Mouse (Mus musculus) C2C12 (cell line): ENCODE measurements around the gene Usp25. TPM values are rescaled to one million over a fixed set of nuclear protein-coding genes. Genes with fewer than 3 reads are reported as not detected.

Experiments used
- H3K27me3 ChIP-seq: one replicate; pipeline ENCODE4 v1.6.1; 2011; ENCODE audit not compliant: control insufficient read depth, insufficient read depth, insufficient read length
- H3K36me3 ChIP-seq: one replicate; pipeline ENCODE4 v1.6.1; 2011; ENCODE audit not compliant: control insufficient read depth, insufficient read depth
- H3K4me3 ChIP-seq: one replicate; pipeline ENCODE4 v1.5.1; 2011; ENCODE audit warnings: mild to moderate bottlenecking, control low read depth; ENCODE audit not compliant: poor library complexity, insufficient read depth, severe bottlenecking
- H3K79me2 ChIP-seq: one replicate; pipeline ENCODE4 v1.6.1; 2011; ENCODE audit not compliant: control insufficient read depth, insufficient read depth
- H3K79me3 ChIP-seq: one replicate; pipeline ENCODE4 v1.6.1; 2011; ENCODE audit warnings: low read depth, control low read depth
- H3ac ChIP-seq: one replicate; pipeline ENCODE3; 2011; ENCODE audit warnings: low read depth; ENCODE audit not compliant: control insufficient read depth, insufficient read length
- CEBPB ChIP-seq: IDR thresholded peaks from one replicate; pipeline ENCODE4 v1.6.1; 2011; ENCODE audit warnings: low read depth, mild to moderate bottlenecking, control low read depth, moderate library complexity
- CTCF ChIP-seq: IDR thresholded peaks from one replicate; pipeline ENCODE4 v1.5.1; 2011; ENCODE audit not compliant: control insufficient read depth, insufficient read depth, insufficient read length
- FOSL1 ChIP-seq: IDR thresholded peaks from one replicate; pipeline ENCODE4 v1.8.0; 2011; ENCODE audit warnings: mild to moderate bottlenecking, low read length; ENCODE audit not compliant: poor library complexity, insufficient read depth, severe bottlenecking
- MAX ChIP-seq: IDR thresholded peaks from one replicate; pipeline ENCODE4 v1.6.1; 2011; ENCODE audit warnings: mild to moderate bottlenecking, control low read depth
- MYOD1 ChIP-seq: IDR thresholded peaks from one replicate; pipeline ENCODE4 v1.6.1; 2011; ENCODE audit warnings: low read depth; ENCODE audit not compliant: control insufficient read depth, insufficient read length
- MYOG ChIP-seq: IDR thresholded peaks from one replicate; pipeline ENCODE4 v1.6.1; 2011; ENCODE audit not compliant: control insufficient read depth, insufficient read length; ENCODE audit errors: extremely low read depth
- USF1 ChIP-seq: IDR thresholded peaks from one replicate; pipeline ENCODE4 v1.6.1; 2011; ENCODE audit warnings: low read depth, mild to moderate bottlenecking, control low read depth, moderate library complexity
- polyA plus RNA-seq: library from polyadenylated mRNA; unstranded; fragments of >200 nt; fragmentation: generic; extraction: Trizol; gene quantifications from one replicate; pipeline ENCODE4 v1.2.1, GENCODE M21; 2012; ENCODE audit warnings: missing spikeins

Usp25 gene
- polyA plus RNA-seq, 1 experiment: 5.7 TPM

DNA sequence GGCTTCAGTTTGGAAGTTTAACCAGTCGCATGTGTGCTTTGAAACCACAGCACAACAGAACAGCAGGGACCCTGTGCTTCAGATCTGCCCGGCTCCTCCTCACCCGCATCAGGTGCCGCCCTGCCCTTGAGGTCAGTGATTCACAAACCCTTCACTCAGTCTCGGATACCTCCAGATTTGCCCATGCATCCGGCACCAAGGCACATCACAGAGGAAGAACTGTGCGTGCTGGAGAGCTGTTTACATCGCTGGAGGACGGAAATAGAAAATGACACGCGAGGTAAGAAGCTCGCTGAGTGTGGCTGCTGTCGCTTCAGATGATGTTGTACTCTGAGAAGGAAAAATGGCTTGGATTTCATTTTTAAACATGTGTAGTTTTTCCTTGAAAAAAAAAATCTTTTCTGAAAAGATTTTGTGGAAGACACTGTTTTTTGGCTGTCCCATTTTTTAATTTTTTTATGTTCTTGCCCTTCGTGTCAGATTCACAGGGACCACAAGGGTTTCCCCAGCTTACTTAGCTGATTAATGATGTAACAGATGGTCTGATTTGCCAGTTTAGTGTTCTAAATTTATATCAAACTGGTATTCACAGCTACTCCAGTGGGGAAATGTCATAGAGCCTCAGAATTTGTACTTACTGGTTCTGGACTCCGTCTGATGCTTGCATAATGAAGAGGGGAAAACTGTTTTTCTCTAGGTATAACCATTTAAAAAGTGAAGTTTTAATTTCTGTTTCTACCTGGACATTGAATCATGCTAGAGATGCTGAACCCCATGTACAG lies 63.6 kb downstream of the Usp25 start:
- TF ChIP-seq FOSL1 (no peak), MYOG (no peak), MYOD1 (no peak), CEBPB (no peak), CTCF (no peak), MAX (no peak), USF1 (no peak)
- no peaks in the 10 kb centered on the region for H3K27me3 ChIP-seq
- H3K36me3 ChIP-seq: peaks cover 22% of the 10 kb centered on the region
- H3ac ChIP-seq: no peak overlapping the region
- no peak overlapping the region for H3K4me3 ChIP-seq
- H3K79me3 ChIP-seq: no peaks in the 10 kb centered on the region
- H3K79me2 ChIP-seq: no peaks in the 10 kb centered on the region

DNA sequence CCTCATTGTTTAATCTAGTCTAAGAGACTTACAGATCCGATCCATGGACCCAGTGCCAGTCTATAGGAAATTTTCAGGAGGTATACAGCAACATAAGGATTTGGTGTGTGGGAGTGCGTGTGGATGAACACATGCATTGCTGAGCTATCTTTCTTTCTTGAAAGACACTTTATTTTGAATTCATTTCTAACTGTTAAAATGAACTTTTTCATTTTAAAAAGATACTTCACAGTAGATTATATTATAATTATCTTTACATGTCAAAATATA lies 64.2 kb downstream of the Usp25 start:
- Histone ChIP-seq H3K27me3 (no peaks in the 10 kb centered on the region), H3K4me3 (no peak overlapping the region), H3K36me3 (peaks cover 22% of the 10 kb centered on the region), H3K79me3 (no peaks in the 10 kb centered on the region), H3K79me2 (no peaks in the 10 kb centered on the region), H3ac (no peak overlapping the region)
- TF ChIP-seq FOSL1 (no peak), MYOG (no peak), MAX (no peak), CEBPB (no peak), MYOD1 (no peak), USF1 (no peak), CTCF (no peak)

DNA sequence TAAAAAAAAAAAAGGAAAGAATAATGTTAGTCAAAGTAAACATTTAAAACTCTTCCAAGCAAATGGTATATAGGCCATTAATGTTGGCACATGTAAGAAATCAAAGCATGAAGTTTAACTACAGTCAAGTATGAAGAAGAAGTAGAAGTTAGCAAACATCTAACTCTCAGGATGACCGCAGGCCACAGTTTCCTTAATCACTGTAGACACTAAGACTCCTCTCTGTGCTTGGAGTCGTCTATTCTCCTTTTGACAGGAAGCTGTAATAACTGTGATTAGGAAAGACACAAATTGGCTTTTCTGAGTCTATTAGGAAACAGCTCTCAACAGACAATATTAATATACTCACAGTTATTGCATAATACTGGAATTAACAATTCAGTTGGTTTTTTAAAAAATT lies 70.6 kb downstream of the Usp25 start:
- H3K4me3 ChIP-seq: no peak overlapping the region
- H3K36me3 ChIP-seq: peaks cover 22% of the 10 kb centered on the region
- H3ac ChIP-seq: no peak overlapping the region
- TF ChIP-seq FOSL1: no peak
- TF ChIP-seq CTCF: no peak
- TF ChIP-seq CEBPB: no peak
- no peak for TF ChIP-seq MYOG
- no peak for TF ChIP-seq USF1
- TF ChIP-seq MAX: no peak
- TF ChIP-seq MYOD1: no peak
- H3K79me3 ChIP-seq: no peaks in the 10 kb centered on the region
- no peaks in the 10 kb centered on the region for H3K27me3 ChIP-seq
- H3K79me2 ChIP-seq: no peaks in the 10 kb centered on the region

GRCm38 (mm10) chr16:77089806-77090205 lies 76.3 kb downstream of the Usp25 start:
- H3K4me3 ChIP-seq: no peak overlapping the region
- no peaks in the 10 kb centered on the region for H3K79me2 ChIP-seq
- H3K79me3 ChIP-seq: no peaks in the 10 kb centered on the region
- peaks cover 12% of the 10 kb centered on the region for H3K36me3 ChIP-seq
- no peaks in the 10 kb centered on the region for H3K27me3 ChIP-seq
- H3ac ChIP-seq: no peak overlapping the region
- TF ChIP-seq FOSL1 (no peak), CTCF (no peak), USF1 (no peak)

- TF ChIP-seq MYOD1 (no peak), MAX (no peak), MYOG (no peak), CTCF (no peak), FOSL1 (no peak), CEBPB (no peak), USF1 (no peak)
- no peak overlapping the region for H3ac ChIP-seq
- no peaks in the 10 kb centered on the region for H3K79me2 ChIP-seq
These were observed 80.0 kb downstream of the Usp25 start for GRCm38 (mm10) chr16:77093526-77093925.

GRCm38 (mm10) chr16:77095017-77095551 lies 81.6 kb downstream of the Usp25 start:
- Histone ChIP-seq H3K27me3 (no peaks in the 10 kb centered on the region), H3K79me2 (no peaks in the 10 kb centered on the region), H3ac (no peak overlapping the region), H3K36me3 (peaks cover 20% of the 10 kb centered on the region), H3K79me3 (no peaks in the 10 kb centered on the region), H3K4me3 (no peak overlapping the region)
- TF ChIP-seq CEBPB (no peak), MYOG (no peak), CTCF (no peak), MYOD1 (no peak), MAX (no peak), FOSL1 (no peak), USF1 (no peak)

More at GRCm38 (mm10) chr16:77093526-77093925, 80.0 kb downstream of the Usp25 start:
- no peaks in the 10 kb centered on the region for H3K27me3 ChIP-seq
- peaks cover 11% of the 10 kb centered on the region for H3K36me3 ChIP-seq
- H3K4me3 ChIP-seq: no peak overlapping the region
- no peaks in the 10 kb centered on the region for H3K79me3 ChIP-seq
